Mouse (Mus musculus): ENCODE data around the gene Vax2. TPM values are rescaled to one million over a fixed set of nuclear protein-coding genes. Genes with fewer than 3 reads are reported as not detected.

The Vax2 gene
- polyA plus RNA-seq, 1 experiment from 2014 or later = not detected

DNA sequence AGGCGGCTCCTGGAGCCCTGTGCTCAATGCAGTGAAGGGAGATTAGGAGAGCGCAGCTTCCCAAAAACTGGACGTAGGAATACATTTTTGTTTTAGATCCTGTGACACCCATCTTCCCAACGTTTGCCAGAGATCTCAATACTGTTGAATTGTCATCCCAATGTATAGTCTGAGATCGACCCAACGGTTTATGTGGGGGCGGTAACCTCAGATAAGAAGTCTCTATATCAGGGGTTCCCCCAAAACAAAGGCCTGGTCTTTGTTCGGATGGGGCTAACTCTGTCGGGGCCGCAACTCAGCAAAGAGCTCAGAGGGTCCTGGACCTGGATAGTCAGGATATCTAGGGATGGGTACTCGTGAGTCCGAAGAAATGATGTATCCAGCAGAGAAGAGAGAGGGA lies 18.1 kb upstream of the Vax2 start:
- DNase-seq (ENCODE audit: low spot score) (no peak), ATAC-seq (replicated peaks; ENCODE audit: low FRiP score, low read depth) (no peak)
- TF ChIP-seq CTCF (IDR thresholded peaks at IDR 0.05; ENCODE audit: low read depth) = no peak
- Histone ChIP-seq H3K9ac (ENCODE audit: low read depth, low read length) (no peak overlapping the region), H3K4me2 (ENCODE audit: low read length) (no peak overlapping the region), H3K36me3 (ENCODE audit: insufficient read depth, low read length) (no peaks in the 10 kb centered on the region), H3K27ac (no peak overlapping the region), H3K4me3 (replicated peaks; ENCODE audit: low read depth, low read length) (no peak overlapping the region), H3K27me3 (ENCODE audit: insufficient read depth, low read length) (peaks cover 62% of the 10 kb centered on the region), H3K4me1 (replicated peaks; ENCODE audit: insufficient read depth, low read length) (no peaks in the 10 kb centered on the region), H3K9me3 (replicated peaks; ENCODE audit: low read length) (no peaks in the 10 kb centered on the region)
- WGBS = 3% methylated on average over 12 of the region's 12 CpGs

DNA sequence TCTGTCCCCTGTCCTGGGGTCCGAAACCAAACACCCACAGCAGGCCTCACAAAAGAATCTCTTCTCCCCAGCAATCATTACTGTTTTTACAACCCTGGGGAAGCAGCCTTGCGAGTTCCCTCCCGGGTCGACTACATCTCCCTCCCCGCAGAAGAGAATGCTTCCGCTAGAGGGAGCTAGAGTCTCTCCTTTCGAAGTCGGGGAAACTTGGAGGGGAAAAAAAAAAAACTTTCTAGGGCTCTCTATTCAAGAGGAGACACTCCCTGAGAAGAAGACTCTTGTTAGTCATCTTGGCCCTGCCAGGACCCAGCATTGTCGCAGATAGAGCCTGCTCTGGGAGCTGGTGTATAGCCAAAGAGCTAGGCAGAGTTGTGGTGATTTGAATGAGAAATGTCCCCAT lies 17.2 kb upstream of the Vax2 start:
- Histone ChIP-seq H3K4me3 (replicated peaks; ENCODE audit: low read depth, low read length) (no peak overlapping the region), H3K9ac (ENCODE audit: low read depth, low read length) (no peak overlapping the region), H3K27me3 (ENCODE audit: insufficient read depth, low read length) (peaks cover 71% of the 10 kb centered on the region), H3K4me2 (ENCODE audit: low read length) (no peak overlapping the region), H3K27ac (no peak overlapping the region), H3K9me3 (replicated peaks; ENCODE audit: low read length) (no peaks in the 10 kb centered on the region), H3K36me3 (ENCODE audit: insufficient read depth, low read length) (no peaks in the 10 kb centered on the region), H3K4me1 (replicated peaks; ENCODE audit: insufficient read depth, low read length) (no peaks in the 10 kb centered on the region)
- peak; percentile 81 for TF ChIP-seq CTCF (IDR thresholded peaks at IDR 0.05; ENCODE audit: low read depth)
- DNase-seq (ENCODE audit: low spot score) = peak; percentile 87
- ATAC-seq (replicated peaks; ENCODE audit: low FRiP score, low read depth) = no peak
- 2% methylated on average over 9 of the region's 9 CpGs for WGBS

DNA sequence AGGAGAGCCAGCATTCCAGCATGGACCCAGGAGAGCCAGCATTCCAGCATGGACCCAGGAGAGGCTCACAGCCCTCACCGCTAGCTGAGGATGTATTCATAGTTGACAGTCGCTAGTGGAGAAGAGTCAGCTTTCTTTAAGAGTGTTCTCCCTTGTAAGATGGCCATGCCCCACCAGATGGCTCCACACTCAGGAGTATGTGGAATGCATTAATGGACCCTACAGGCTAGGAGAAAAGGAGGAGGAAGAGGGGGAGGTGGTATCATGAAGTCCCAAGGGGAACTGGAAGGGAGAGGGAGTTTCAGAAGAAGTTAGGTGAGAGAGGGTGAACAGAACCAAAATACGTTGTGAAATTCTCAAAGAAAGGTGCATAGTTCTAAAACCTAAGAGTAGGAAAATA lies 15.3 kb upstream of the Vax2 start:
- H3K36me3 ChIP-seq (ENCODE audit: insufficient read depth, low read length) = no peaks in the 10 kb centered on the region

DNA sequence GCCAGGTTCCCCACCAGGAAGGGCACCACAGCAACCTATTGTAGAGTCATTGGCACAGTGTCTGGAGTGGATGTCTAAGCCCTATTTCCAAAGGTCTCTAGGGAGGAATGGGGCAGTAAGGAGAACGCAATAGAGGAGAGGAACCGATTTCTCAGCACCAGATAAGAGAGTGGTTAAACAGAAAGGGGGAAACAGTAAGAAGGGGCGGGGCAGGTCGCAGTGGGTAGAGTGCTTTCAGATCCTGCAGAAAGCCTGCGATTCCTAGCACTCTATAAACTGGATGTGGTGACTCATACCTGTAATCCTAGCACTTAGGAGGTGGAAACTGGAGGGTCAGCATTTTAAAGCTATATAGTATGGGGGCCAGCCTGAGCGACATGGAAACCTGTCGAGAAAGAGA lies 14.4 kb upstream of the Vax2 start:
- no peak overlapping the region for H3K4me3 ChIP-seq (replicated peaks; ENCODE audit: low read depth, low read length)
- no peak for ATAC-seq (replicated peaks; ENCODE audit: low FRiP score, low read depth)
- no peak overlapping the region for H3K4me2 ChIP-seq (ENCODE audit: low read length)

More for the DNA sequence above, 15.3 kb upstream of the Vax2 start:
- ATAC-seq (replicated peaks; ENCODE audit: low FRiP score, low read depth) (no peak), DNase-seq (ENCODE audit: low spot score) (no peak)
- Histone ChIP-seq H3K4me2 (ENCODE audit: low read length) (no peak overlapping the region), H3K27ac (no peak overlapping the region), H3K4me1 (replicated peaks; ENCODE audit: insufficient read depth, low read length) (no peaks in the 10 kb centered on the region), H3K9me3 (replicated peaks; ENCODE audit: low read length) (no peaks in the 10 kb centered on the region), H3K4me3 (replicated peaks; ENCODE audit: low read depth, low read length) (no peak overlapping the region), H3K9ac (ENCODE audit: low read depth, low read length) (no peak overlapping the region), H3K27me3 (ENCODE audit: insufficient read depth, low read length) (peaks cover 87% of the 10 kb centered on the region)
- TF ChIP-seq CTCF (IDR thresholded peaks at IDR 0.05; ENCODE audit: low read depth) = peak; percentile 54; the same call in 1 of the 2 replicates
- 4% methylated on average over 3 of the region's 3 CpGs for WGBS

DNA sequence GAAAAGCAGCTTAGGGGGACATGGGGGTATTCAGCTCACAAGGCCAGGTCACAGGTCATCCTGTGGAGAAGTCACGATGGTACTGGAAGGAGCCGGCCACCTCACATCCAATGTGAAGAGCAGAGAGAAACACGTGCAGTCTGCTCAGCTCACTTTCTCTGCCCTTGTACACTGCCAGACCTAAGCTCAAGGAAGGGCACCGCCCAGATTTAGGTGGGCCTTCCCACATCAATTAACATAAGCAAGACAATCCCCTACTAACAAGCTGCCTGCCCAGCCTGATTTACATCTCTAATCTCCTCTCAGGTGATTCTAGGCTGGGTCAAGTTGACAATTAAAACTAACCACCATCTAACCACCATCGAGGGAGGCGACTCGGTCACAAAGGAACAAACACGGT lies 13.1 kb upstream of the Vax2 start:
- no peak for TF ChIP-seq CTCF (IDR thresholded peaks at IDR 0.05; ENCODE audit: low read depth)
- WGBS = 3% methylated on average over 8 of the region's 8 CpGs

More for the DNA sequence above, 14.4 kb upstream of the Vax2 start:
- Histone ChIP-seq H3K4me1 (replicated peaks; ENCODE audit: insufficient read depth, low read length) (no peaks in the 10 kb centered on the region), H3K9me3 (replicated peaks; ENCODE audit: low read length) (no peaks in the 10 kb centered on the region), H3K36me3 (ENCODE audit: insufficient read depth, low read length) (no peaks in the 10 kb centered on the region), H3K27me3 (ENCODE audit: insufficient read depth, low read length) (peaks cover 86% of the 10 kb centered on the region), H3K27ac (no peak overlapping the region), H3K9ac (ENCODE audit: low read depth, low read length) (no peak overlapping the region)
- DNase-seq (ENCODE audit: low spot score) = no peak
- no peak for TF ChIP-seq CTCF (IDR thresholded peaks at IDR 0.05; ENCODE audit: low read depth)
- under 1% methylated on average over 7 of the region's 7 CpGs for WGBS

DNA sequence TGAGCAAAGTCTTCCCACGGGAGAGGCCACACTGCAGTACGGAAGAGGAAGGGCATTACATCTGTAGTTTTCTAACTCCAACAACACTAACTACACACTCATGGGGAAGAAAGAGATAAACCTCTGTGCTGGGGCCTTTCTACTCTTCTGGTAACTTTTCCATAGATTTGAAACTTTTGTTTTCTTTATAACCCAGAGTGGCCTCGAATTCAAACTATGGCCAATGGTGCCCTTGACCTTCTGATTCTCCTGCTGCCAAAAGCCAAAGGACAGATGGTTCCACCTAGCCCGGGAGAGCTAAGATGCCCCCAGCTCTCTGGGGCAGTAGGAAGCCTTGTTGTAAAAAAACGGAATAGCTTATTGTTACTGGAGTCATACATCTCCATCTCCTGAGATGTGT lies 11.1 kb upstream of the Vax2 start:
- WGBS = 2% methylated on average over 5 of the region's 5 CpGs
- Histone ChIP-seq H3K9me3 (replicated peaks; ENCODE audit: low read length) (no peaks in the 10 kb centered on the region), H3K27me3 (ENCODE audit: insufficient read depth, low read length) (peaks cover 88% of the 10 kb centered on the region), H3K9ac (ENCODE audit: low read depth, low read length) (no peak overlapping the region), H3K27ac (no peak overlapping the region), H3K4me2 (ENCODE audit: low read length) (no peak overlapping the region), H3K36me3 (ENCODE audit: insufficient read depth, low read length) (no peaks in the 10 kb centered on the region), H3K4me1 (replicated peaks; ENCODE audit: insufficient read depth, low read length) (no peaks in the 10 kb centered on the region), H3K4me3 (replicated peaks; ENCODE audit: low read depth, low read length) (no peak overlapping the region)
- no peak for TF ChIP-seq CTCF (IDR thresholded peaks at IDR 0.05; ENCODE audit: low read depth)
- no peak for DNase-seq (ENCODE audit: low spot score)
- no peak for ATAC-seq (replicated peaks; ENCODE audit: low FRiP score, low read depth)

More for the DNA sequence above, 13.1 kb upstream of the Vax2 start:
- no peak overlapping the region for H3K27ac ChIP-seq
- DNase-seq (ENCODE audit: low spot score) = no peak
- peaks cover 89% of the 10 kb centered on the region for H3K27me3 ChIP-seq (ENCODE audit: insufficient read depth, low read length)
- no peak; the same call in 1 of the 2 replicates for ATAC-seq (replicated peaks; ENCODE audit: low FRiP score, low read depth)
- H3K9me3 ChIP-seq (replicated peaks; ENCODE audit: low read length) = no peaks in the 10 kb centered on the region
- H3K4me3 ChIP-seq (replicated peaks; ENCODE audit: low read depth, low read length) = no peak overlapping the region
- no peak overlapping the region for H3K9ac ChIP-seq (ENCODE audit: low read depth, low read length)
- no peaks in the 10 kb centered on the region for H3K36me3 ChIP-seq (ENCODE audit: insufficient read depth, low read length)
- H3K4me1 ChIP-seq (replicated peaks; ENCODE audit: insufficient read depth, low read length) = no peaks in the 10 kb centered on the region
- no peak overlapping the region for H3K4me2 ChIP-seq (ENCODE audit: low read length)

DNA sequence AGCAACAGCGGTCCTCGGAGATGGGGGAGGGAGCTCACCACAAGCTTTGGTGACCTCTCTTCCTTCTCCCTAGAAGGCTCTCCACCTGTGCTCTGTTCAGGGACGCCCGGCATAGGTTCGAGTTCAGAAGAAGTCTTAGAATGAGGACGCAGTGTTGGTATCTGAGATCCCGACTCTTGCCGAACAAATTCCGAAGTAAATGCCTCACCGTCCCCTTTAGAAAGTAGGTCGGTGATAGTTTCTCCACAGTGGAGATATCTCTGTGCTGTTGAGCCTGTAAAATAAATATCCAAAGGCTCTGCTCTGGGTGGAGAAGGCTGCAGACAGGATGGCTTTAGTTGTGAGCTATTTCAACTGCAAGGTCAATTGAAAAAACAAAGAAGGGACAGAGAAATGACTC lies 10.1 kb upstream of the Vax2 start:
- Histone ChIP-seq H3K27ac (no peak overlapping the region), H3K27me3 (ENCODE audit: insufficient read depth, low read length) (peaks cover 89% of the 10 kb centered on the region), H3K4me3 (replicated peaks; ENCODE audit: low read depth, low read length) (no peak overlapping the region), H3K4me2 (ENCODE audit: low read length) (no peak overlapping the region), H3K36me3 (ENCODE audit: insufficient read depth, low read length) (no peaks in the 10 kb centered on the region), H3K4me1 (replicated peaks; ENCODE audit: insufficient read depth, low read length) (no peaks in the 10 kb centered on the region), H3K9me3 (replicated peaks; ENCODE audit: low read length) (no peaks in the 10 kb centered on the region), H3K9ac (ENCODE audit: low read depth, low read length) (no peak overlapping the region)
- ATAC-seq (replicated peaks; ENCODE audit: low FRiP score, low read depth) = no peak
- WGBS = under 1% methylated on average over 11 of the region's 11 CpGs
- TF ChIP-seq CTCF (IDR thresholded peaks at IDR 0.05; ENCODE audit: low read depth) = no peak
- DNase-seq (ENCODE audit: low spot score) = no peak
